Mouse (Mus musculus) spleen, adult 2 months (tissue): ENCODE results near the gene Slc43a1. TPM values are rescaled to one million over a fixed set of nuclear protein-coding genes. Genes with fewer than 3 reads are reported as not detected.

Experiments
- DNase-seq, 2 experiments: peaks; one replicate each; pipeline versions ENCODE4 v3.0.0 to v3.0.0-alpha.2; 2012 to 2021; ENCODE audit warnings: low spot score in 2 of 2, low read depth in 1 of 2
- H3K27ac ChIP-seq: fragments of 200-500 bp; 2 replicates; pipeline ENCODE4 v1.5.1; 2012; ENCODE audit warnings: low read length, inconsistent platforms; ENCODE audit not compliant: insufficient read depth
- H3K27me3 ChIP-seq: fragments of 200-500 bp; 2 replicates; pipeline ENCODE4 v1.6.1; 2012; ENCODE audit warnings: mild to moderate bottlenecking, moderate library complexity, low read length, inconsistent platforms; ENCODE audit not compliant: control insufficient read depth, insufficient read depth
- H3K36me3 ChIP-seq: fragments of 200-500 bp; 2 replicates; pipeline ENCODE4 v1.6.1; 2012; ENCODE audit warnings: mild to moderate bottlenecking, low read length, inconsistent platforms; ENCODE audit not compliant: control insufficient read depth, insufficient read depth
- H3K4me1 ChIP-seq: fragments of 200-500 bp; 2 replicates; pipeline ENCODE4 v1.6.1; 2011; ENCODE audit warnings: inconsistent platforms; ENCODE audit not compliant: control insufficient read depth, insufficient read depth, insufficient read length
- H3K4me3 ChIP-seq: fragments of 200-500 bp; 2 replicates; pipeline ENCODE4 v1.5.1; 2011; ENCODE audit warnings: mild to moderate bottlenecking, inconsistent platforms; ENCODE audit not compliant: insufficient read depth, insufficient read length; ENCODE audit errors: extremely low read depth
- CTCF ChIP-seq: fragments of 200-500 bp; IDR thresholded peaks from 2 replicates; pipeline ENCODE4 v1.5.1; 2011; ENCODE audit warnings: mild to moderate bottlenecking, inconsistent platforms; ENCODE audit not compliant: insufficient read depth, insufficient read length, insufficient replicate concordance; ENCODE audit errors: extremely low read depth
- POLR2A ChIP-seq: fragments of 200-500 bp; IDR thresholded peaks from 2 replicates; pipeline ENCODE4 v1.6.1; 2011; ENCODE audit warnings: low read depth, low read length, inconsistent platforms
- WGBS: fragments of 180-500 bp; shearing (Covaris S2); methylation state at CpG from one replicate; pipeline ENCODE4 v1.1.7; 2018; 5-methylcytosine and 5-hydroxymethylcytosine counted together
- polyA plus RNA-seq: library from polyadenylated mRNA; depleted of rRNA; stranded (reverse); fragments of >200 nt; gene quantifications from 2 replicates; pipeline ENCODE4 v1.2.3, GENCODE M21; 2012

Slc43a1 gene
- polyA plus RNA-seq, 1 experiment = 70.0 TPM

DNA sequence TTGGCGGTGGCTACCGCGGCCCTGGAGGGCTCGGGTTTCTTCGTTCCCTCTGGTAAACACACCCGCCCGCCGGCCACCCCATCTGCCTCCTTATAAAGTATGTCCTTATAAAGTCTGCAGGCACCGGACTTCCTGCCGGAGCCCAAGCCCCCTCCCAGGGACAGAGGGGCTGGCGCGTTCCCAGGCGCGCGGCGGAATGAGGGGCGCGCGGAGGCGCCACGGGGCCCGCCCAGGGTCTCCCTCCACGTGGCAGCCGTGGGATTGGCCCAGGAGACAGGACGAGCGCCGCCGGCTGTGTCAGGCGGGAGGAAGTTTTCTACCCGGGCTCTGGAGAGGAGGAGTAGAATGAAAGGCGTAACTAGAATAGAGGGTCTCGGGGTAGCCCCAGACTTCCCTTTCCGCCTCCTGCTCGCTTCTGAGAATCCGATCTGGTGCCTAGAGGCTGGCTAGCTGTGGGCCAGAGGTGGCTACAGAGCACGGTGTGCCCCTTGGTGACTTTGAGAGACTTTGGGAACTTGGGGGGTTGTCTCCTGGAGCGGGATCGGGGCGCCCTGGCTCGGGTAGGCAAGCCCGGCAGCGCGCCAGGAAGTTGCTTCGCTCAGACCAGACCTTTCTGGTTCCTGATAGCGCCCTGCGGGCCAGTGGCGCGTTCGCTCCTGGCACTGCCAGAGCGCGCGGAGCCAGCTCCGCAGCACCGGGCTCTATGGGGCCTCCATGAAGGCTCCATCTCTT, 1.5 kb downstream of the Slc43a1 start:
- peaks cover 16% of the 10 kb centered on the region for H3K4me1 ChIP-seq
- H3K4me3 ChIP-seq = peak overlapping the region; percentile 71
- no peaks in the 10 kb centered on the region; the same call in 1 of the 2 replicates for H3K27me3 ChIP-seq
- H3K36me3 ChIP-seq = no peaks in the 10 kb centered on the region
- H3K27ac ChIP-seq = peak overlapping the region; percentile 40; the same call in 1 of the 2 replicates
- WGBS = under 1% methylated on average over 54 of the region's 54 CpGs
- peak in 1 of 2 experiments; percentile 39 for DNase-seq
- TF ChIP-seq POLR2A (no peak), CTCF (no peak)

DNA sequence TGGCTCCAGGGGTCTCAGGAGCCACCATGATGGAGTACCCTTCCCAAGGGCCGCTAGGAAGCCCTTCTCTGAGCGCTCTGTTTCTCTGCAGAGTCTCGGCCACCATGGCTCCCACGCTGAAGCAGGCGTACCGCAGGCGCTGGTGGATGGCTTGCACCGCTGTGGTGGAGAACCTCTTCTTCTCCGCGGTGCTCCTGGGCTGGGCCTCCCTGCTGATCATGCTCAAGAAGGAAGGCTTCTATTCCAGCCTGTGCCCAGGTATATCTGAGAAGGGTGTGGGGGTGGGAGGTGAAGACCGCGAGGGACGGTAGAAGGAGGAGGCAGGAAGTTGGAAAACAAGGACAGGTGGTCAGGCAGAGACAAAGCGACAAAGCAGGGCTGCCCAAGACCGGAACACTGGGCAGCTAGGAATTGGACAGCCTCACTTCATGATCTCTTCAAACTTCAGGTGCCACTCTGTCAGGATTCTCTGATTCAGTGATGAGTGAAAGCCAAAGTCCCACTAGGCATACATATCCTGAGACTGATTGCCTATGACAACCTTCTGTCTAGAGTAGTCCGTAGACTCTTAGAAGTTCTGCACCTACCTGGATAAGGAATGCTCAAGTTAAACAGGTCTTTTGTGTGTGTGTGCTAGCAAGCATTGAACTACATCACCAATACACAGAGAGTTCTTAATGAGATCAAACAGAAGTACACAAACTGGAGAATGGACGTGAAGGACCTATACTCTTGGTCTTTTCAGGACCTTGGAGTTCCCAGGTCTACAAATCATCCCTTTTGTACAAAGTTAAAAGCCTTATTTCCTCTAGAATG, 2.3 kb downstream of the Slc43a1 start:
- no peaks in the 10 kb centered on the region for H3K36me3 ChIP-seq
- H3K27me3 ChIP-seq = no peaks in the 10 kb centered on the region; the same call in 1 of the 2 replicates
- peak overlapping the region; percentile 71 for H3K4me3 ChIP-seq
- WGBS = 9% methylated on average over 17 of the region's 17 CpGs
- DNase-seq = no peak
- H3K27ac ChIP-seq = no peak overlapping the region
- H3K4me1 ChIP-seq = peaks cover 16% of the 10 kb centered on the region
- TF ChIP-seq CTCF (no peak), POLR2A (no peak)

- TF ChIP-seq POLR2A = no peak
- TF ChIP-seq CTCF = no peak
- no peak for DNase-seq
- no peak overlapping the region for H3K27ac ChIP-seq
- H3K27me3 ChIP-seq = no peaks in the 10 kb centered on the region; the same call in 1 of the 2 replicates
- H3K4me3 ChIP-seq = no peak overlapping the region
- no peaks in the 10 kb centered on the region for H3K36me3 ChIP-seq
- H3K4me1 ChIP-seq = peaks cover 16% of the 10 kb centered on the region
These were observed 3.3 kb downstream of the Slc43a1 start for GRCm38 (mm10) chr2:84841905-84842304.

GRCm38 (mm10) chr2:84843654-84844053, 5.0 kb downstream of the Slc43a1 start:
- no peak for DNase-seq
- H3K27ac ChIP-seq = no peak overlapping the region
- H3K4me3 ChIP-seq = no peak overlapping the region
- no peak for TF ChIP-seq CTCF
- TF ChIP-seq POLR2A = no peak
- no peaks in the 10 kb centered on the region; the same call in 1 of the 2 replicates for H3K27me3 ChIP-seq
- 52% methylated on average over 6 of the region's 6 CpGs for WGBS
- H3K4me1 ChIP-seq = peaks cover 4% of the 10 kb centered on the region
- no peaks in the 10 kb centered on the region for H3K36me3 ChIP-seq

- 61% methylated on average over 1 of the region's 1 CpGs for WGBS
- DNase-seq = no peak
- no peak overlapping the region for H3K27ac ChIP-seq
- H3K27me3 ChIP-seq = no peaks in the 10 kb centered on the region
- no peak for TF ChIP-seq CTCF
- TF ChIP-seq POLR2A = no peak
- no peaks in the 10 kb centered on the region for H3K36me3 ChIP-seq
- H3K4me3 ChIP-seq = no peak overlapping the region
- no peaks in the 10 kb centered on the region; the same call in 1 of the 2 replicates for H3K4me1 ChIP-seq
These were observed 6.6 kb downstream of the Slc43a1 start for GRCm38 (mm10) chr2:84845226-84845625.

GRCm38 (mm10) chr2:84850407-84851129, 11.9 kb downstream of the Slc43a1 start:
- Histone ChIP-seq H3K27ac (no peak overlapping the region), H3K36me3 (no peaks in the 10 kb centered on the region), H3K4me1 (no peaks in the 10 kb centered on the region), H3K4me3 (no peak overlapping the region), H3K27me3 (no peaks in the 10 kb centered on the region)
- WGBS = 86% methylated on average over 7 of the region's 7 CpGs
- DNase-seq = no peak
- TF ChIP-seq POLR2A (no peak), CTCF (no peak)
